Mouse (Mus musculus) C2C12 (cell line): ENCODE results near the gene Cfap44. TPM values are rescaled to one million over a fixed set of nuclear protein-coding genes. Genes with fewer than 3 reads are reported as not detected.

Experiments
- H3K27me3 ChIP-seq: one replicate; pipeline ENCODE4 v1.6.1; 2011; ENCODE audit not compliant: control insufficient read depth, insufficient read depth, insufficient read length
- H3K36me3 ChIP-seq: one replicate; pipeline ENCODE4 v1.6.1; 2011; ENCODE audit not compliant: control insufficient read depth, insufficient read depth
- H3K4me3 ChIP-seq: one replicate; pipeline ENCODE4 v1.5.1; 2011; ENCODE audit warnings: mild to moderate bottlenecking, control low read depth; ENCODE audit not compliant: poor library complexity, insufficient read depth, severe bottlenecking
- H3K79me2 ChIP-seq: one replicate; pipeline ENCODE4 v1.6.1; 2011; ENCODE audit not compliant: control insufficient read depth, insufficient read depth
- H3K79me3 ChIP-seq: one replicate; pipeline ENCODE4 v1.6.1; 2011; ENCODE audit warnings: low read depth, control low read depth
- H3ac ChIP-seq: one replicate; pipeline ENCODE3; 2011; ENCODE audit warnings: low read depth; ENCODE audit not compliant: control insufficient read depth, insufficient read length
- CEBPB ChIP-seq: IDR thresholded peaks from one replicate; pipeline ENCODE4 v1.6.1; 2011; ENCODE audit warnings: low read depth, mild to moderate bottlenecking, control low read depth, moderate library complexity
- CTCF ChIP-seq: IDR thresholded peaks from one replicate; pipeline ENCODE4 v1.5.1; 2011; ENCODE audit not compliant: control insufficient read depth, insufficient read depth, insufficient read length
- FOSL1 ChIP-seq: IDR thresholded peaks from one replicate; pipeline ENCODE4 v1.8.0; 2011; ENCODE audit warnings: mild to moderate bottlenecking, low read length; ENCODE audit not compliant: poor library complexity, insufficient read depth, severe bottlenecking
- MAX ChIP-seq: IDR thresholded peaks from one replicate; pipeline ENCODE4 v1.6.1; 2011; ENCODE audit warnings: mild to moderate bottlenecking, control low read depth
- MYOD1 ChIP-seq: IDR thresholded peaks from one replicate; pipeline ENCODE4 v1.6.1; 2011; ENCODE audit warnings: low read depth; ENCODE audit not compliant: control insufficient read depth, insufficient read length
- MYOG ChIP-seq: IDR thresholded peaks from one replicate; pipeline ENCODE4 v1.6.1; 2011; ENCODE audit not compliant: control insufficient read depth, insufficient read length; ENCODE audit errors: extremely low read depth
- USF1 ChIP-seq: IDR thresholded peaks from one replicate; pipeline ENCODE4 v1.6.1; 2011; ENCODE audit warnings: low read depth, mild to moderate bottlenecking, control low read depth, moderate library complexity
- polyA plus RNA-seq: library from polyadenylated mRNA; unstranded; fragments of >200 nt; fragmentation: generic; extraction: Trizol; gene quantifications from one replicate; pipeline ENCODE4 v1.2.1, GENCODE M21; 2012; ENCODE audit warnings: missing spikeins

Gene Cfap44
- polyA plus RNA-seq, 1 experiment, result not detected

DNA sequence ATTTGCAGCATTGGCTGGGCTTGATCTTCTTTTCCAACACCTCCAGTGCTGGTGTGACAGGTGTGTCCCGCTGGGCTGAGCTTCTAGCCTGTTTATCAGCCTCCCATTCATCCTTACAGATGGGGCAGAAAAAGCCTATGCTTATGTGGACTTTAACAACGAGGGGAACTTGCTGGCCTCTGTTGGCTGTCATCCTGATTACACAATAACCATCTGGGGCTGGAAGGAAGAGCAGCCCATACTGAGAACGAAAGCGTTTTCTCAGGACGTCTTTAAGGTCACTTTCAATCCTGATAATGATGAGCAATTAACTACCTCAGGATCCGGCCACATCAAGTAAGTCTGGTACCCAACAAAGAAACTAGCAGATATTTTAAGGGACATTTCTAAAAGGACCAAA lies 15.6 kb downstream of the Cfap44 start:
- H3K27me3 ChIP-seq, result peaks cover 10% of the 10 kb centered on the region
- H3K79me3 ChIP-seq, result no peaks in the 10 kb centered on the region
- H3K36me3 ChIP-seq, result no peaks in the 10 kb centered on the region
- no peak overlapping the region for H3ac ChIP-seq
- TF ChIP-seq USF1 (no peak), CTCF (no peak)
- H3K79me2 ChIP-seq, result no peaks in the 10 kb centered on the region
- no peak overlapping the region for H3K4me3 ChIP-seq

DNA sequence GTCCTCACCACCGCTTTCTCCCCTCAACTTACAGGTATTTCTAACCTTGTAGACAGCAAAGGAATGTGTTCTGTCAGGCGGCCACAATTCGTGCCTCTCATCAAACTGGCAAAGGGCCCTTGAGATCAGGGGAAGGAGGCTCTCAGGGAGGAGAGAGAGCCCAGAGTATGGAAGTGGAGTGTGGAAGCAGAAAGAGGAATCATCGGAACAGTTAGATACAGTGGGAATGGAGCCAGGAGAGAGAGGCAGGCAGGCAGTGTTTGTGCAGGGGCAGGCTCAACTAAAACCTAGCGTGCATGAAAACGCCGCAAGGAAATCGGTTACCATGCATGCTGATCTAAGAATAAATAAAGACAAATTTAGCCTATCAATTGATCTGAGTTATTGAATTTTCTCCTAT lies 23.0 kb downstream of the Cfap44 start:
- Histone ChIP-seq H3K36me3 (no peaks in the 10 kb centered on the region), H3K4me3 (no peak overlapping the region), H3K27me3 (peaks cover 5% of the 10 kb centered on the region), H3ac (no peak overlapping the region), H3K79me3 (no peaks in the 10 kb centered on the region), H3K79me2 (no peaks in the 10 kb centered on the region)
- TF ChIP-seq CEBPB, result no peak
- no peak for TF ChIP-seq CTCF
- TF ChIP-seq MYOG, result no peak
- TF ChIP-seq MYOD1, result no peak
- no peak for TF ChIP-seq FOSL1
- TF ChIP-seq USF1, result no peak

DNA sequence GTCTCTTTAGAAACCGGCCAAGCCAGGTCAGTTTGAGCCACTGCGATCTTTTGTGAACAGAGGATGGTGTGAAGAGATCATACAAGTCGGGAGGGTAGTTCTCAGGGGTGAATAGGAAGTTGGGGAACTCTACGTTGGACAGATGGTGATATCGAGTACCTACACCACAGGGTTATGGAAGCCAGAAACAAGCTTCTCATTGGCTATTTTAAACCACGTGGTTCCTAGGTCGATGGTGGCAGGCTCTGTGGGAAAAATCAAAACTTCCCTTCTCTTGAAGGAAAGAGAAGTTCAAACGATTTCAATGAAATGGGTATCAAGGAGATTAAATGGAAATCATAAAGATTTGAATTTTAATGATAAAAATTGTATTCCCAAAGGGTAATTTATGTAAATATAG lies 27.1 kb downstream of the Cfap44 start:
- TF ChIP-seq MAX (no peak), CEBPB (no peak), FOSL1 (no peak), CTCF (no peak), MYOG (no peak), MYOD1 (no peak), USF1 (no peak)
- Histone ChIP-seq H3K27me3 (peaks cover 6% of the 10 kb centered on the region), H3K79me3 (no peaks in the 10 kb centered on the region), H3K4me3 (no peak overlapping the region), H3K79me2 (no peaks in the 10 kb centered on the region), H3K36me3 (no peaks in the 10 kb centered on the region), H3ac (no peak overlapping the region)

DNA sequence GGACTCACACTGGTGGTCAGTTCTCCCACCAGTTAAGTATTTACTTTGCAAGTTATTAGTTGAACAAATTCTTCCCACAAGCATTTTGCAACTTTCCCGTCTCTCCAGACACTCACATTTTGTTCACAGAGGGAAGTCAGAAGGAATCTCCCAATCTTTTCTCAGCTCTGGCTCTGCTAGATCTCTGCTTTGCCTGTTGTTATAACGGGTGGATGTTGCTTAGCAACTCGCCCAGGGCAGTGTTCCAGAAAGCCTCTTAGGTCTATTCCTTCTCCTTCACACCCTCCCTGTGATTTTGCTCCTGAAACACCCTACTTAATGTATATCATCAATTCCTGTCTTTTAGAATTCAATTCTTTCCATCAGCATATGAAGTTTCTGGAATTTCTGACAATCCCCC lies 28.9 kb downstream of the Cfap44 start:
- Histone ChIP-seq H3K79me2 (no peaks in the 10 kb centered on the region), H3K79me3 (no peaks in the 10 kb centered on the region), H3K4me3 (no peak overlapping the region), H3K27me3 (peaks cover 6% of the 10 kb centered on the region), H3ac (no peak overlapping the region), H3K36me3 (no peaks in the 10 kb centered on the region)
- TF ChIP-seq MYOD1, result no peak
- TF ChIP-seq CTCF, result no peak
- TF ChIP-seq CEBPB, result no peak
- no peak for TF ChIP-seq FOSL1
- TF ChIP-seq MAX, result no peak
- no peak for TF ChIP-seq MYOG
- TF ChIP-seq USF1, result no peak

DNA sequence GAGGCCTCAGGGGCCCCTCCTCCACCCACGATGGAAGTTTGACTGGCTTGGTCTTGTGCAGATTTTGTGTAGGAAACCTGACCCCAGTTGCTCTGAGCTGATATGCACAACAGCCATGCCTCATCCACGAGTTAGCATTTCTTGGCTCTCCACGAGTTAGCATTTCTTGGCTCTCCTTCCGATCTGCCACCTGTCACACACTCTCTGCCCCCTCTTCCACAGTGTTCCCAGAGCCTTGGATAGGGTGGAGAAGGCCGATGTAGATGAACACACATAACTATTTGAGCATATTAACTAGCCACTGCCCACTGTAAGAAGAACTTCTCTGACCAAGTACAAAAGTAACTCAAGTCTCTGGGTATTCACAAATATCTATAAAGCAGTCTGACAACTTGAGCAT lies 33.9 kb downstream of the Cfap44 start:
- no peaks in the 10 kb centered on the region for H3K79me2 ChIP-seq
- H3ac ChIP-seq, result no peak overlapping the region
- H3K4me3 ChIP-seq, result no peak overlapping the region
- TF ChIP-seq MYOD1 (no peak), FOSL1 (no peak), MYOG (no peak), CEBPB (no peak)
- H3K79me3 ChIP-seq, result no peaks in the 10 kb centered on the region
- H3K27me3 ChIP-seq, result peaks cover 4% of the 10 kb centered on the region
- no peaks in the 10 kb centered on the region for H3K36me3 ChIP-seq

DNA sequence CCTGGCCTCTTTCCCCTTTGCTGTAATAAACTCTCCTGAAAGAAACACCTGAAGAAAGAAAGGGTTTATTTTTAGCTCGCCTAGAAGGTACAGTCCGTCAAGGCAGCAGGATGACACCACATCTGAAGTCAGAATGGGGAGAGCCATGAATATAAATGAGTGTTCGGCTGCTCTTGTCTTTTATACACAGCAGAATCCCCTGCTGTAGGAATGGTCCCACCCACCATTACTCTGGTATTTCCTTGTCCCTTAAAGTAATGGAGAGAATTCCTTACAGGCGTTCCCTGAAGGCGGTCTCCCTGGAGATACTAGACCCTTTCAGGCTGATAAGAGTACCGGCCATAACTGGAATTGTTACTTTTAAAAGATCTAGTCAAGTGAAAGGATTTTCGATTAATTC lies 35.4 kb downstream of the Cfap44 start:
- Histone ChIP-seq H3ac (no peak overlapping the region), H3K79me2 (no peaks in the 10 kb centered on the region), H3K4me3 (no peak overlapping the region), H3K36me3 (no peaks in the 10 kb centered on the region), H3K27me3 (no peaks in the 10 kb centered on the region), H3K79me3 (no peaks in the 10 kb centered on the region)
- TF ChIP-seq USF1, result no peak
- TF ChIP-seq MAX, result no peak
- TF ChIP-seq MYOD1, result no peak
- TF ChIP-seq MYOG, result no peak
